Mouse (Mus musculus): ENCODE results near the gene Mylpf. TPM values are rescaled to one million over a fixed set of nuclear protein-coding genes. Genes with fewer than 3 reads are reported as not detected.
"Not testable (repeated sequence)": the region's sequence is repeated elsewhere in the genome, so short reads cannot be mapped to it uniquely, and the experiment has no call there.

Gene Mylpf
- total RNA-seq, 2 experiments from 2014 or later: 24,635 to 28,732 TPM

DNA sequence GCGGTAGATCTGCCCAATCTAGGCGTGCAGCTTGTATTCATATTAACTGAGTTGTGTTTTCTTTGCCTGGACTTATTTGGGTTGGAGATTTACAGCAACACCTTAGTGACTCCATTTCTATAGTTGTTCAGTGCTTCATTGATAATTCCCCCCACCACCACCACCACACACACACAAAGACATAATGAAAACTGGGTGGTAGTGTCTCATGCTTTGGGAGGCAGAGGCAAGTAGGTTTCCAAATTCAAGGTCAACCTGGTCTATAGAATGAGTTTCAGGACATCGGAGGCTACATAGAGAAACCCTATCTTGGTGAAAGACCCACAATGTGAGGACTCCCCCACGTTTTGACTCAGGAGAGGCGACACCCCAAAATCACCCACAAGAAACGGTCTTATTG, 15.9 kb downstream of the Mylpf start:
- no peak for DNase-seq (ENCODE audit: low spot score)

DNA sequence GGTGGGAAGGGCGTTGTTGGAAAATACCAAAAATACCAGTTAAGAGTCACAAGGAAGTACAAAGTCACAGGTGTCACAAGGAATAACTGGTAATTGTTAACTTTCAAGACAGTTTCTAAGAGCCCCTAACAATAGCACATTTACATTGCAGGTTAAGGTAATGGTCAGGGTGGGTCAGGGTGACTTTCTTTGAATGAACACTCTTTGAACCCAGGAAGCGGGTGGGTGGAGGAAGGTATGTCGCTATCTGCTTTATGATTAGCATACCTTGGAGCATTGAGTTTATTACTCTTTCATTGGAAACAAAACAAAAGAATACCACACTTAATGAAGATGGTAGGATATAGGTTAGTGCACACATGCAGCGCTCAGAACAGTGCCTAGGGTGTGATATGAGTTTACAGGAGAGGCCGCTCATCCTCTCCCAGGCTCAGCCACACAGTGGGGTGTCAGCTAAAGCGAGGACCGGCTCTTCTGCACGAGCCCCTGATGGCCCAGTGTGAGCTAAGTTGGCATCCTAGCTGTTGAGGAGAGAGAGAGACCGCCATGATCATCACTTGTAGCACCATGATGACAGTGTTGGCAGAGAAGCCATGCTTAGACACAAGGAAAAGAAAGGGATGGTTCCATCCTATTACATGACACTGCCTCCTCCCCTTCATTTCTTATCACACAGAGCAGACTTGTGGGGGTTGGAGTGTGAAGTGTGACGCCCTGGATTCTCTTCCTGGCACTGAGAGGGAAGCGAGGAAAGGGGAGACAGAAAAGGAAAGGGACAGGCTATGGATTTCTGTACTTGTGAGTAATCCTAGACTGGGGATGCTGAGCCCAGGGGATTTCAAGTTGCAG, 16.7 kb downstream of the Mylpf start:
- DNase-seq (ENCODE audit: low spot score): no peak

GRCm38 (mm10) chr7:127228615-127229303, 20.1 kb downstream of the Mylpf start:
- peak; percentile 81 for DNase-seq (ENCODE audit: low spot score)

DNA sequence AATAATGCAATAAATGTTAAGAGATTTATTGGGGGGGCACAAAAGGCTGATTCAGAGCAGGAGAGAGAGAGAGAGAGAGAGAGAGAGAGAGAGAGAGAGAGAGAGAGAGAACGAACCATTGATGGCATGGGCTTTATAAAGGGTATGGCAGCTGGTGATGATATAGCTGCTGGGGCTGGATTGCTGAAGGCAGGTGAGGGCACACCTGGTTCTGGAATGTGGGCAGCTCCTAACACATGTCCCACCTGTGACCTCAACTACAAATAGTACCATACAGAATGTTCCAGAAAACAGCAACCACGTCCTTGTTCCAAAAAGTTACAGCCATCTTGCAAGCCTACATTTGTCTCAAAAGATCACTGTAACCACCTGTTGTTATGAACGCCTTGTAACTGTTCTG, 22.7 kb downstream of the Mylpf start:
- DNase-seq (ENCODE audit: low spot score): no peak

DNA sequence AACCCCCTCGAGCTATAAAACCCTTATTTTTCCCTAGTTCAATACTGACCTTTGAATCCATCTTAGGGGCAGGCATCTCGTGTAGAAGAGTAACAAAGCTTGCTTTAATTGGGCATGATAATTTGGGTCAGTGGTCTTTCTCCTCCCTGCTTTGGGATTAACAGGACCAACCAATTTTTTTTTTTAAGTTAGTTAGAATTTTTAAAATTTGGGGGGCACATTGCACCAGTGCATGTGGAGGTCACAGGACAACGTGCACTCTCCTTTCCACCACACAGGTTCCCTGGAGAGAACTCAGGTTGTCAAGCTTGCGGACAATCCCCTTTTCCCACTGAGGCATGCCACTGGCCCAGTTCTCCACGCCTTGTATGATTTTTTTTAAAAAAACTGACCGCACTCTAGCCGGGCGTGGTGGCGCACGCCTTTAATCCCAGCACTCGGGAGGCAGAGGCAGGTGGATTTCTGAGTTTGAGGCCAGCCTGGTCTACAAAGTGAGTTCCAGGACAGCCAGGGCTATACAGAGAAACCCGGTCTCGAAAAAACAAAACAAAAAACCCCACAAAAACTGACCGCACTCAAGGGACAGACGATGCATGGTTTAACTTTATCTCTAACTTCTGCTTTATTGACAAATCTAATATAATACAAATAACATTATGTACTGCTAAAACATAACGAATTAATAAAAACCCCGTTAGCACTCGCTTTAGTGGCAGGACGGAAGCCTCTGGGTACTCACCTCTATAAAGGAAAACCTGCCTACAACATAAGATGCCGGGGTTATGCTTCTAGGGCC, 23.3 kb downstream of the Mylpf start:
- DNase-seq (ENCODE audit: low spot score): no peak

DNA sequence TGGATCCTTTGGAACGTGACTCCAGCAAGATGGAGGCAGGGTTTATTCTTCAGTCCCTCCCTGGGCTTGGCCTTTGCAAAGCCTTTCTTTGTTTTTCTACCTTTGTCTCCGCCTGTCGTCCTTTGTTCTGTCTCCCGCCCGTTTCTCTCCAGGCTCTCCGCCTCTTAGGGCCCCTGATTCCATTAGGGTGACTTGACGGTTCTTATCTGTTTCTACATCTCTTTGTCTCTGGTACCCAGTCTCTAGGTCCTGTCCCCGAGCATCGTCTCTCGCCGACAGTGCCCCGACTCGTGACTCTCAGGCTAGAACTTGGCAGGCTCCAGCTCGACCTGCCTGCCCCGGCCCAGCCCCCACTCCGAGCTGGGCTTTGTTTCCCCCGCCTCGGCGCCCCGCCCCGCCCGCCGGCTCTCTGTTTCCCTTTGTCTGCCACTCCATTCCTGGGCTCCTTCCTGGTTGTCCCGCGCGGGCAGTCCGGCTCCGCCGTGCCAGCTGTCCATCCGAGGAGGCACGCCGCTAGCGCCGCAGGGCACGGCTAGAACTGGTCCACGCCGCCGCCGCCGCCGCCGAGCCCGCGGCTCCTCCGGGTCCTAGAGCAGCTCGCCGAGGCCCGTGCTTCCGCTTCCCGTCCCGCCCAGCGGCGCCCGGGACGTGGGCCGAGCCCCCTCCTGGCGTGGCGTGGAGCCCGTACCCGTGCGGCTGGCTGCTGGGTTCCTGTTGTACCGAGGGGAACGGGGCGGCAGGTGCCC, 24.1 kb downstream of the Mylpf start, which contains the start of the genes Zfp553 and Sept1:
Gene Zfp553, plus strand, starts transcription at position 440 of the 746 bp plus-strand sequence.
Gene Sept1, minus strand, starts transcription at position 509 of the 746 bp plus-strand sequence.
- peak; percentile 71 for DNase-seq (ENCODE audit: low spot score)

DNA sequence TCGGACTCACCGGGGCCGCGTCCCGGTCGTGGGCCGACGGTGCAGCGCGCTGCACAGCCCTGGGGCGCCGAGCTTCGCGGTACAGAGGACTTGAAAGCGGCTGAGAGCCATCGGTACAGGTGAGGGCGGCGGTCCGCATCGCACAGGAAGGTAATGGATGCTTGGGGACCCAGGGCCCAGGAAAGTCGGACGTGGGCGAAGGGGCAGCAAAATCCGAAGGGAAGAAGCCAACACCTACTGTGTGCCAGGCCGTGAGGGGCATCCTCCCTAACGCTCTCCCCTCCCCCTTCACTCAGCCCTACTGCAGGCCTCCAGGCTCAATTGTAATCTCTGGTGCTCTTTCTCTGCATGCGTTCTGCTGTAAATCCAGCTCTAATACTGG, 24.7 kb downstream of the Mylpf start:
- DNase-seq (ENCODE audit: low spot score): no peak

DNA sequence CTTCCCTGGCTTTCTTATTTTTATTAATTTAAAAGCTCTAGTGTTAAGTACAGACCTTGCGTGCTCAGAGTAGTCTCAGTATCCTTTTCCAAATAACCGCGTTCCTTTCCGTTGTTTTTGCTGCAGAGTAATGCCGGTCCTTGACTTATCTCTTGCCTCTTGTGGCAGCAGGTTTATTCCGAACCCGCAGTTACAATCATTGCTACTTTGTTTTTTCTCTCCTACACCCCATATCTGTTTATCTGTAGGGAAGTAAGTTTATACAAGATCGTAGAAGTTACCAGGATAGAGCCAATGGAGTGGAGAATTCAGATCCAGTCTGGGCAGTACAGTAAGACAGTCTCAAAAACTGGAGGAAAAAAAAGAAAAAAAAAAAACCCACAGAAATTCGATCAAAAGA, 25.1 kb downstream of the Mylpf start:
- no peak for DNase-seq (ENCODE audit: low spot score)

GRCm38 (mm10) chr7:127234777-127235176, 26.1 kb downstream of the Mylpf start:
- DNase-seq (ENCODE audit: low spot score): no peak

GRCm38 (mm10) chr7:127243361-127243867, 34.7 kb downstream of the Mylpf start:
- DNase-seq (ENCODE audit: low spot score): no peak

DNA sequence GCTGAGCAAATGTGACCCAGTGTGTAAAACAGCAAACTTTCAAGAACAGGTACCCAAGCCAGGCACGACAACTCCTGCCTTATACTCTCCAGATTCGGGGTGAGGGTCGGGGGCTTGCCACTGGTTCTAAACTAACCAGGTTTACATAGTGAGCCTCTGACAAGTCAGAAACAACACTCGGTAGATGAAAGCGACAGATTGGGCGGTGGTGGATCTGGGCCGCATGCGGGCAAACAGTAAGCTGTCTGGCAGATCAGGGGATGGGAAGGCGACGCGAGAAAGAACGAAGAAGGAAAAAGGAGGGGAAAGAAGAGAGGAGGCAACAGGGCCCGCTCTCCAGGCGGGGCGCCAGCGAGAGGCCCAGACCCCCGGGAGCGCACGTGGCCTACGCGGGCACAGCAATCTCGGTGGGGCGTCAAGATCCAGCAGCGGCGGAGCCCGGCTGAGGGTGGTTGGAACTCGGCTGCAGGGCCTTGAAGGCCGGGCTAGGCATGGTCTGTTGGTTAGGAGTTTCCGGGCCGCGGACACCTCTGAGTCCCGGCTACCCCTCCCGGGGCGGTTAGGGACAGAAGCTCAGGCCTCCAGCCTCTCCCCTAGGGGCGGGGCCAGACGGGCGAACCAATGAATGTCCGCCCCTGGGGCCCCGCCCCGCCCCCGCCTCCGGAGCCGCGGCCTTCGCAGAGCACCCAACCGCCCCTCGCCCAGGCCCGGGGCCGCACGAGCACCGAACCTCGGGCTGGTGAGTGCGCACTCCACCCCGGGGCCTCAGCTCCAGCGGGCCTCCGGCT, 35.4 kb downstream of the Mylpf start, which contains the start of gene Zfp771:
Gene Zfp771, plus strand, starts transcription at position 405 of the 788 bp plus-strand sequence.
- DNase-seq (ENCODE audit: low spot score): peak; percentile 94

- DNase-seq (ENCODE audit: low spot score): no peak
These were observed 36.2 kb downstream of the Mylpf start for GRCm38 (mm10) chr7:127244658-127245510.

GRCm38 (mm10) chr7:127250511-127250910, 41.8 kb downstream of the Mylpf start:
- DNase-seq (ENCODE audit: low spot score): not testable (repeated sequence)

- DNase-seq (ENCODE audit: low spot score): no peak
These were observed 43.7 kb downstream of the Mylpf start for GRCm38 (mm10) chr7:127252414-127252813.

GRCm38 (mm10) chr7:127253341-127253740, 44.7 kb downstream of the Mylpf start:
- DNase-seq (ENCODE audit: low spot score): no peak

DNA sequence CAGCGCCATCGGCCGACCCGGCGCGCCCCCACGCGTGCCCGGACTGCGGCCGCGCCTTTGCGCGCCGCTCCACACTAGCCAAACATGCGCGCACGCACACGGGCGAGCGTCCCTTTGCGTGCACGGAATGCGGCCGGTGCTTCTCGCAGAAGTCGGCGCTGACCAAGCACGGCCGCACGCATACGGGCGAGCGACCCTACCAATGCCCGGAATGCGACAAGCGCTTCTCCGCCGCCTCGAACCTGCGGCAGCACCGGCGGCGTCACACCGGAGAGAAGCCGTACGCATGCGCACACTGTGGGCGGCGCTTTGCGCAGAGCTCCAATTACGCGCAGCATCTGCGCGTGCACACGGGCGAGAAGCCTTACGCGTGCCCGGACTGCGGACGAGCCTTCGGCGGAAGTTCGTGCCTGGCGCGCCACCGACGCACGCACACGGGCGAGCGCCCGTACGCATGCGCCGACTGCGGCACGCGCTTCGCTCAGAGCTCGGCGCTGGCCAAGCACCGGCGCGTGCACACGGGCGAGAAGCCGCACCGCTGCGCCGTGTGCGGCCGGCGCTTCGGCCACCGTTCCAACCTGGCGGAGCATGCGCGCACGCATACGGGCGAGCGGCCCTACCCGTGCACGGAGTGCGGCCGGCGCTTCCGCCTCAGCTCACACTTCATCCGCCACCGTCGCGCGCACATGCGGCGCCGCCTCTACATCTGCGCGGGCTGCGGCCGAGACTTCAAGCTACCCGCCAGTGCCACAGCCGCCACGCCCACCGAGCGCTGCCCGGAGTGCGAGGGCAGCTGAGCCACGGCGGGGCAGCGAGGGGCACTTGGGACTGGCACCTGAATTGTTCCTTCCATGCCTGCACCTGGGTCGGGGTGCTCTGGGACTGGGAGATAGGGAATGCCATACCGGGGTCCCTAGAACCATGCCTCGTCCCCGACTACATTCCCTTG, 45.4 kb downstream of the Mylpf start:
- peak; percentile 95 for DNase-seq (ENCODE audit: low spot score)

GRCm38 (mm10) chr7:127255008-127255407, 46.3 kb downstream of the Mylpf start:
- no peak for DNase-seq (ENCODE audit: low spot score)

GRCm38 (mm10) chr7:127255965-127256364, 47.3 kb downstream of the Mylpf start:
- no peak for DNase-seq (ENCODE audit: low spot score)
